Mouse (Mus musculus): ENCODE data around the gene Tbx21. TPM values are rescaled to one million over a fixed set of nuclear protein-coding genes. Genes with fewer than 3 reads are reported as not detected.

Tbx21 gene
- polyA plus RNA-seq (2015; fragmentation: Nextera tagmentation; extraction: Ambion mirVana): 0.23 and 0.43 TPM in 2 replicates

- peak within 1 kb of the TSS; percentile 35 for H3K4me3 ChIP-seq (replicated peaks)
- peaks cover 13% of the 10 kb centered on the region for H3K4me1 ChIP-seq
- under 1% methylated on average over 86 of the region's 87 CpGs for WGBS
- no peak for ATAC-seq (ENCODE audit: low FRiP score)
- no peaks in the 10 kb centered on the region for H3K9me3 ChIP-seq (replicated peaks)
- no peak within 1 kb of the TSS for H3K9ac ChIP-seq (replicated peaks)
- no peaks in the 10 kb centered on the region for H3K36me3 ChIP-seq
- no peak within 1 kb of the TSS for H3K27ac ChIP-seq (replicated peaks)
- H3K4me2 ChIP-seq: peak within 1 kb of the TSS; percentile 68
- H3K27me3 ChIP-seq (replicated peaks): peaks cover 71% of the 10 kb centered on the region
Measured at GRCm38 (mm10) chr11:97114671-97115601, at the start of gene Tbx21. Tbx21 (minus strand) TSS chr11:97115331.

- no peak for ATAC-seq (ENCODE audit: low FRiP score)
Measured at GRCm38 (mm10) chr11:97160341-97160740, 45.2 kb upstream of the Tbx21 start.

GRCm38 (mm10) chr11:97156999-97157398 is 41.9 kb upstream of the Tbx21 start:
- no peak for ATAC-seq (ENCODE audit: low FRiP score)
- no peaks in the 10 kb centered on the region for H3K9me3 ChIP-seq (replicated peaks)
- H3K27ac ChIP-seq (replicated peaks): peak overlapping the region; percentile 2; the same call in 1 of the 2 replicates
- H3K4me1 ChIP-seq: peaks cover 11% of the 10 kb centered on the region
- H3K36me3 ChIP-seq: peaks cover 57% of the 10 kb centered on the region
- no peak overlapping the region for H3K9ac ChIP-seq (replicated peaks)
- no peaks in the 10 kb centered on the region for H3K27me3 ChIP-seq (replicated peaks)
- H3K4me3 ChIP-seq (replicated peaks): no peak overlapping the region
- H3K4me2 ChIP-seq: no peak overlapping the region
- WGBS: 78% methylated on average over 7 of the region's 7 CpGs

More at GRCm38 (mm10) chr11:97160341-97160740, 45.2 kb upstream of the Tbx21 start:
- Histone ChIP-seq H3K36me3 (peaks cover 86% of the 10 kb centered on the region), H3K27me3 (replicated peaks) (no peaks in the 10 kb centered on the region), H3K9me3 (replicated peaks) (no peaks in the 10 kb centered on the region), H3K9ac (replicated peaks) (no peak overlapping the region), H3K4me1 (no peaks in the 10 kb centered on the region), H3K4me2 (no peak overlapping the region), H3K27ac (replicated peaks) (no peak overlapping the region), H3K4me3 (replicated peaks) (no peak overlapping the region)
- WGBS: 68% methylated on average over 6 of the region's 6 CpGs

GRCm38 (mm10) chr11:97152662-97153287 is 37.6 kb upstream of the Tbx21 start:
- ATAC-seq (ENCODE audit: low FRiP score): no peak
- H3K27me3 ChIP-seq (replicated peaks): no peaks in the 10 kb centered on the region
- peaks cover 23% of the 10 kb centered on the region for H3K36me3 ChIP-seq
- H3K4me2 ChIP-seq: peak overlapping the region; percentile 89
- peak overlapping the region; percentile 87; the same call in 1 of the 2 replicates for H3K9ac ChIP-seq (replicated peaks)
- peaks cover 37% of the 10 kb centered on the region for H3K4me1 ChIP-seq
- H3K4me3 ChIP-seq (replicated peaks): peak overlapping the region; percentile 78
- WGBS: 16% methylated on average over 10 of the region's 10 CpGs
- peak overlapping the region; percentile 96; the same call in 1 of the 2 replicates for H3K27ac ChIP-seq (replicated peaks)
- no peaks in the 10 kb centered on the region for H3K9me3 ChIP-seq (replicated peaks)

GRCm38 (mm10) chr11:97152023-97152426 is 36.9 kb upstream of the Tbx21 start:
- ATAC-seq (ENCODE audit: low FRiP score): no peak
- WGBS: 2% methylated on average over 11 of the region's 11 CpGs
- no peaks in the 10 kb centered on the region for H3K9me3 ChIP-seq (replicated peaks)
- H3K27ac ChIP-seq (replicated peaks): peak overlapping the region; percentile 96
- H3K27me3 ChIP-seq (replicated peaks): no peaks in the 10 kb centered on the region
- H3K4me3 ChIP-seq (replicated peaks): peak overlapping the region; percentile 78
- peak overlapping the region; percentile 87 for H3K9ac ChIP-seq (replicated peaks)
- H3K4me1 ChIP-seq: peaks cover 41% of the 10 kb centered on the region
- peaks cover 22% of the 10 kb centered on the region for H3K36me3 ChIP-seq
- peak overlapping the region; percentile 89 for H3K4me2 ChIP-seq

GRCm38 (mm10) chr11:97151343-97151801 is 36.2 kb upstream of the Tbx21 start, which contains the start of gene Tbkbp1:
Tbkbp1 (minus strand) TSS chr11:97151495.
- Histone ChIP-seq H3K36me3 (peaks cover 23% of the 10 kb centered on the region), H3K4me2 (peak within 1 kb of the TSS; percentile 89), H3K4me3 (replicated peaks) (peak within 1 kb of the TSS; percentile 78), H3K9me3 (replicated peaks) (no peaks in the 10 kb centered on the region), H3K27me3 (replicated peaks) (no peaks in the 10 kb centered on the region), H3K27ac (replicated peaks) (peak within 1 kb of the TSS; percentile 96), H3K9ac (replicated peaks) (peak within 1 kb of the TSS; percentile 87), H3K4me1 (peaks cover 45% of the 10 kb centered on the region)
- peak; percentile 13 for ATAC-seq (ENCODE audit: low FRiP score)
- WGBS: 0% methylated on average over 27 of the region's 64 CpGs

- H3K4me2 ChIP-seq: peak overlapping the region; percentile 89
- H3K9me3 ChIP-seq (replicated peaks): no peaks in the 10 kb centered on the region
- WGBS: under 1% methylated on average over 82 of the region's 102 CpGs
- ATAC-seq (ENCODE audit: low FRiP score): peak; percentile 85
- peaks cover 27% of the 10 kb centered on the region for H3K36me3 ChIP-seq
- peaks cover 45% of the 10 kb centered on the region for H3K4me1 ChIP-seq
- H3K27me3 ChIP-seq (replicated peaks): no peaks in the 10 kb centered on the region
- H3K27ac ChIP-seq (replicated peaks): peak overlapping the region; percentile 96
- H3K9ac ChIP-seq (replicated peaks): peak overlapping the region; percentile 87
- peak overlapping the region; percentile 78 for H3K4me3 ChIP-seq (replicated peaks)
Measured at GRCm38 (mm10) chr11:97150411-97151330, 35.5 kb upstream of the Tbx21 start.

GRCm38 (mm10) chr11:97149995-97150410 is 34.9 kb upstream of the Tbx21 start:
- H3K36me3 ChIP-seq: peaks cover 29% of the 10 kb centered on the region
- H3K27me3 ChIP-seq (replicated peaks): no peaks in the 10 kb centered on the region
- peak overlapping the region; percentile 89 for H3K4me2 ChIP-seq
- no peaks in the 10 kb centered on the region for H3K9me3 ChIP-seq (replicated peaks)
- peak overlapping the region; percentile 78 for H3K4me3 ChIP-seq (replicated peaks)
- WGBS: 1% methylated on average over 14 of the region's 14 CpGs
- peak overlapping the region; percentile 96 for H3K27ac ChIP-seq (replicated peaks)
- H3K9ac ChIP-seq (replicated peaks): peak overlapping the region; percentile 87
- H3K4me1 ChIP-seq: peaks cover 45% of the 10 kb centered on the region
- ATAC-seq (ENCODE audit: low FRiP score): peak; percentile 18

GRCm38 (mm10) chr11:97149026-97149425 is 33.9 kb upstream of the Tbx21 start:
- no peak for ATAC-seq (ENCODE audit: low FRiP score)
- Histone ChIP-seq H3K9ac (replicated peaks) (0 out of 2 replicates have a peak overlapping the region, but pooled peaks have one; percentile 87), H3K4me2 (peak overlapping the region; percentile 89), H3K9me3 (replicated peaks) (no peaks in the 10 kb centered on the region), H3K27ac (replicated peaks) (peak overlapping the region; percentile 96; the same call in 1 of the 2 replicates), H3K4me1 (peaks cover 45% of the 10 kb centered on the region), H3K27me3 (replicated peaks) (no peaks in the 10 kb centered on the region), H3K4me3 (replicated peaks) (peak overlapping the region; percentile 78), H3K36me3 (peaks cover 36% of the 10 kb centered on the region)
- WGBS: 36% methylated on average over 9 of the region's 9 CpGs

- 33% methylated on average over 12 of the region's 12 CpGs for WGBS
- H3K4me3 ChIP-seq (replicated peaks): no peak overlapping the region
- peak overlapping the region; percentile 89 for H3K4me2 ChIP-seq
- no peak overlapping the region for H3K9ac ChIP-seq (replicated peaks)
- peaks cover 45% of the 10 kb centered on the region for H3K4me1 ChIP-seq
- no peak overlapping the region for H3K27ac ChIP-seq (replicated peaks)
- H3K27me3 ChIP-seq (replicated peaks): no peaks in the 10 kb centered on the region
- peaks cover 40% of the 10 kb centered on the region for H3K36me3 ChIP-seq
- no peak for ATAC-seq (ENCODE audit: low FRiP score)
- no peaks in the 10 kb centered on the region for H3K9me3 ChIP-seq (replicated peaks)
Measured at GRCm38 (mm10) chr11:97148591-97148990, 33.5 kb upstream of the Tbx21 start.

Measured in neural tube, embryonic 15.5 days (tissue).